Mouse (Mus musculus) T-cell, adult 66 days (primary cell): ENCODE measurements around the gene Gm28827. TPM values are rescaled to one million over a fixed set of nuclear protein-coding genes. Genes with fewer than 3 reads are reported as not detected.

ENCODE experiments used
- total RNA-seq, 2 experiments: library from RNA; stranded (reverse); gene quantifications; 3 replicates in 1 of 2; 4 replicates in 1 of 2; pipeline ENCODE4 v1.2.4; 2023

The Gm28827 gene
- not detected for total RNA-seq

DNA sequence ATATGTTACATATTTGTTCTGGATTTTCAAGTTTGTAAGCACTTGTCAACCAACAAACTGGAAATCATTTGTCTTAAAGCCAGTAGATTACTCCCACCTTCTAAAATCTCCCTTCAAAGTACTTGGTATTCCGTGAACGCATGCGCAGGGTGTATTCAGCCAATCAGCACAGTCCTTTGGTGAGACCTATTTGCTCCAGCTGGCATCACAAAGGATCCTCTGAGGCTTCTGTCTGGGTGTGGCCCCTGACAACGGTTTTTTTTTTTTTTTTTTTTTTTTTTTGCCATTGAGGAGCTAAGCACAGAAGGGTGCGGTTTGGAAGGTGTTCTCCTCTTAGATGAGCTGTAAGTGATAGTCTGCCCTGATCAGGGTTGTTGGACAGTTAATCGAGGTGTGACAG lies at the start of gene Gm28827:
Gene Gm28827, plus strand, starts transcription at position 301 of the 400 bp plus-strand sequence.

